Mouse (Mus musculus): Measurements from ENCODE around the gene Mgat3.

- TF ChIP-seq ELF1 (IDR thresholded peaks at IDR 0.05; ENCODE audit: low read depth, low read length) (no peak; the same call in 1 of the 2 replicates), EP300 (IDR thresholded peaks at IDR 0.05; ENCODE audit: low read depth in 1 of 2, low read length in 2 of 2) (peak; percentile 55 to 75), CTCF (IDR thresholded peaks at IDR 0.05 in 2 of 3, conservative IDR thresholded peaks at IDR 0.05 in 1 of 3; ENCODE audit: control insufficient read depth in 1 of 3, insufficient read depth in 1 of 3, low read depth in 2 of 3, low read length in 3 of 3, poor library complexity in 1 of 3, severe bottlenecking in 1 of 3) (no peak), POLR2AphosphoS2 (IDR thresholded peaks at IDR 0.05; ENCODE audit: low read length) (no peak), TAL1 (IDR thresholded peaks at IDR 0.05; ENCODE audit: low read length) (no peak), TCF12 (IDR thresholded peaks at IDR 0.05; ENCODE audit: low read depth, low read length) (peak; percentile 70), E2F4 (IDR thresholded peaks at IDR 0.05; ENCODE audit: borderline replicate concordance, low read depth, low read length) (no peak), GATA1 (IDR thresholded peaks at IDR 0.05; ENCODE audit: low read depth, low read length) (peak; percentile 82), CHD2 (IDR thresholded peaks at IDR 0.05; ENCODE audit: low read length) (no peak), USF2 (IDR thresholded peaks at IDR 0.05; ENCODE audit: borderline replicate concordance in 1 of 2, insufficient read depth in 1 of 2, low read depth in 1 of 2, low read length in 2 of 2) (no peak), POLR2A (IDR thresholded peaks at IDR 0.05; ENCODE audit: control insufficient read depth in 1 of 2, insufficient read depth in 1 of 2, low read depth in 1 of 2, low read length in 2 of 2, poor library complexity in 1 of 2) (no peak), ZNF384 (IDR thresholded peaks at IDR 0.05; ENCODE audit: low read depth, low read length) (no peak), UBTF (IDR thresholded peaks at IDR 0.05; ENCODE audit: borderline replicate concordance, insufficient read depth, low read depth, low read length) (no peak), KAT2A (conservative IDR thresholded peaks at IDR 0.05; ENCODE audit: low read depth, low read length) (no peak)
Measured at GRCm38 (mm10) chr15:80250586-80250985, 77.1 kb downstream of the Mgat3 start.
